Mouse (Mus musculus) spleen, adult 2 months (tissue): ENCODE data around the gene Rbms3.

Experiments used
- CTCF ChIP-seq: fragments of 200-500 bp; IDR thresholded peaks from 2 replicates; pipeline ENCODE4 v1.5.1; 2011; ENCODE audit warnings: mild to moderate bottlenecking, inconsistent platforms; ENCODE audit not compliant: insufficient read depth, insufficient read length, insufficient replicate concordance; ENCODE audit errors: extremely low read depth
- POLR2A ChIP-seq: fragments of 200-500 bp; IDR thresholded peaks from 2 replicates; pipeline ENCODE4 v1.6.1; 2011; ENCODE audit warnings: low read depth, low read length, inconsistent platforms

DNA sequence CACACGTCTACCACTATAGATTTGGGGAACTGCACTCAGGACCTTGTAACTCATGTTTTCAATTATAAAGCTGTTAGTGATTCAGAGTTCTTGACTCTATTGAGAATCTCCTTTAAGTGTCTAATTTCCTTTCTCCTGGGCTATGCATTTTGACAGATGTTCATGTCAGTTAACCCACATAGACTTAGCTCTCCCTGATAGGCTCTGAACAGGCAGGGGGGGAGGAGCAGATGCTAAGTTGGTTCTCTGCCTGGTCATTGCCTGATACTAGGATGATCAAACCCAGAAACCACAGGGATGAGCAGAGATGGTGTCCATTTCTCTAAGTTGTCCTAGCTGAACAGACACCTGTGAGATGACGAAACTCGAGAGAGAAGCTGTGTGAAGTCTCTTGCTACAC is 707.2 kb downstream of the Rbms3 start:
- TF ChIP-seq POLR2A (no peak), CTCF (no peak)
